Mouse (Mus musculus) midbrain, embryonic 11.5 days (tissue): ENCODE results near the gene Kl. TPM values are rescaled to one million over a fixed set of nuclear protein-coding genes. Genes with fewer than 3 reads are reported as not detected.

Experiments
- ATAC-seq: fragments of 200-750 bp; cut with Nextera tagmentation; 2 replicates; pipeline ENCODE4 v1.8.0; 2017; ENCODE audit warnings: moderate TSS enrichment, moderate library complexity; ENCODE audit not compliant: low FRiP score
- DNase-seq: peaks from one replicate; pipeline ENCODE4 v3.0.0; 2015; ENCODE audit warnings: low spot score; ENCODE audit errors: missing footprints
- H3K27ac ChIP-seq: fragments of 300-500 bp; sonication (generic); 2 replicates; pipeline ENCODE4 v1.5.1; 2014; ENCODE audit warnings: low read depth, low read length
- H3K27me3 ChIP-seq: fragments of 300-500 bp; sonication (generic); 2 replicates; pipeline ENCODE4 v1.6.1; 2014; ENCODE audit warnings: mild to moderate bottlenecking, low read length, moderate library complexity, mixed read lengths; ENCODE audit not compliant: control insufficient read depth, insufficient read depth
- H3K36me3 ChIP-seq: fragments of 300-500 bp; sonication (generic); 2 replicates; pipeline ENCODE4 v1.6.1; 2014; ENCODE audit warnings: mild to moderate bottlenecking, low read length, moderate library complexity, mixed read lengths; ENCODE audit not compliant: control insufficient read depth, insufficient read depth
- H3K4me1 ChIP-seq: fragments of 300-500 bp; sonication (generic); 2 replicates; pipeline ENCODE4 v1.6.1; 2014; ENCODE audit warnings: low read length; ENCODE audit not compliant: control insufficient read depth, insufficient read depth
- H3K4me2 ChIP-seq: fragments of 300-500 bp; sonication (generic); 2 replicates; pipeline ENCODE4 v1.6.1; 2014; ENCODE audit warnings: mild to moderate bottlenecking, moderate library complexity
- H3K4me3 ChIP-seq: fragments of 300-500 bp; sonication (generic); 2 replicates; pipeline ENCODE4 v1.5.1; 2014; ENCODE audit warnings: low read depth, low read length
- H3K9ac ChIP-seq: fragments of 300-500 bp; sonication (generic); 2 replicates; pipeline ENCODE4 v1.6.1; 2014; ENCODE audit warnings: low read length
- H3K9me3 ChIP-seq: fragments of 300-500 bp; sonication (generic); 2 replicates; pipeline ENCODE4 v1.6.1; 2016; ENCODE audit warnings: low read length; ENCODE audit not compliant: control insufficient read depth
- WGBS: fragments of 180-500 bp; shearing (Covaris S2); extraction: QIAGEN DNeasy Blood & Tissue Kit; methylation state at CpG from one replicate; pipeline ENCODE4 v1.1.7; 2014; 5-methylcytosine and 5-hydroxymethylcytosine counted together
- polyA plus RNA-seq: library from polyadenylated mRNA; unstranded; fragments of >200 nt; fragmentation: Nextera tagmentation; extraction: Ambion mirVana; gene quantifications from 2 replicates; pipeline ENCODE4 v1.2.1, GENCODE M21; 2014

The Kl gene
- polyA plus RNA-seq, 1 experiment from 2014 or later = 0.23 TPM

DNA sequence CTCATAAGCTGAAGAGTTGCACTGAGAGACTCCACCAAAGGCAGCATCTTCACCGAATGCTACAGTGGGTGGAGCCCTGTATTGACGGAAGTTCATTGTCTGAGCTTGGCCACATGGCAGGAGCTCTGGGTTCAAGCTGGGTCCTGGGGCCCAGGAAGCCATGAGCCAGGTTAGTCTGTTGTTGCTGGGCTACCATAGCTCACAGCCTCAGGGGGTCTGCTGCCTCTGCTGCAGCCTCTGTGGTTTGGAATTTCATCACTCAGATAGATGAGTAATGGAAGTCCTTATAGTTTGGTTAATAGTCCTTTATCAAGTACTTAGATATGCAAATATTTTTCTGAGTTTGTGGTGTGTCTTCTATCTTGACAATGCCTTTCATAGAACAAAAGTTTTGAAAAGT is 32.4 kb upstream of the Kl start:
- Histone ChIP-seq H3K9me3 (no peaks in the 10 kb centered on the region), H3K27me3 (no peaks in the 10 kb centered on the region), H3K27ac (no peak overlapping the region), H3K4me3 (no peak overlapping the region), H3K36me3 (no peaks in the 10 kb centered on the region), H3K4me1 (no peaks in the 10 kb centered on the region), H3K4me2 (no peak overlapping the region), H3K9ac (no peak overlapping the region)
- ATAC-seq (no peak), DNase-seq (no peak)
- 50% methylated on average over 2 of the region's 2 CpGs for WGBS

DNA sequence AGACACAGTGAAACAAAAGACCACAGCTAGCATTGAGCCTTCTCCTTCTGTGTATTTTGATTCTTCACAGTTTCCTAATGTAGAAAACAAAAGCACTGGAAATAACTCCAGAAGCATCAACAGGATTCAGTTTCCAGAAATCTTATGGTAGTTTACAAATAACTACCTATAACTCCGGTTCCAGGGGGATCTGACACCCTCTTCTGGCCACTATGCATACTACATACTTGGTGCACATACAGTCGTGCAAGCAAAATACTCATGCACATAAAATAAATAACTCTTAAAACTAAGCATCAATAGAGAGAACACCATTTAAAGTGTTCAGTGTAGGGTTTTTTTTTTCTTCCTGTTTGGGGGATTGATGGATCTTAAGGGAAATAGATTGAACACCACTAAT is 23.0 kb upstream of the Kl start:
- WGBS = 89% methylated on average over 2 of the region's 2 CpGs
- no peak overlapping the region for H3K27ac ChIP-seq
- H3K27me3 ChIP-seq = no peaks in the 10 kb centered on the region
- no peaks in the 10 kb centered on the region for H3K9me3 ChIP-seq
- no peaks in the 10 kb centered on the region for H3K36me3 ChIP-seq
- no peak overlapping the region for H3K9ac ChIP-seq
- H3K4me1 ChIP-seq = no peaks in the 10 kb centered on the region
- H3K4me3 ChIP-seq = no peak overlapping the region
- DNase-seq = no peak
- no peak for ATAC-seq
- H3K4me2 ChIP-seq = no peak overlapping the region

DNA sequence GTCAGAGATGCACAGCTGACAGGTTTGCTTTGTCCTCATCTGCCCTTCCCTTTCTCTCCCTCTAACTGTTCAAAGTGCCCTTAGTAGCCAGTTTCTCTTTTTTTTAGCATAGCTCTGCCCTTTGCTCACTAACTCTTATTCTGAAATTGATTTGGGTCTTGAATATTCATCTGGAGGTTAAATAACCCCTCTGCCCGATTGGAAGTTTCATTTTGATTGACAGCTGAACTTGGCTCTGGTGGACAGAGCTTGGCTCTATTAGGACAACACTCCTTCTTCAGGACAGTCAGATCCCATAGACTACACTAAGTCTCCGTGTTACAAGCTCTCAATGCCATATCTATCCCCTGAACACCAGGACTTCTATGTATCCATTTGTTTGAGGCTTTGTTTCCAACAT is 19.8 kb upstream of the Kl start:
- Histone ChIP-seq H3K36me3 (no peaks in the 10 kb centered on the region), H3K9ac (no peak overlapping the region), H3K27ac (no peak overlapping the region), H3K27me3 (no peaks in the 10 kb centered on the region), H3K4me3 (no peak overlapping the region), H3K4me2 (no peak overlapping the region), H3K9me3 (no peaks in the 10 kb centered on the region), H3K4me1 (no peaks in the 10 kb centered on the region)
- 67% methylated on average over 2 of the region's 2 CpGs for WGBS
- ATAC-seq (no peak), DNase-seq (no peak)

DNA sequence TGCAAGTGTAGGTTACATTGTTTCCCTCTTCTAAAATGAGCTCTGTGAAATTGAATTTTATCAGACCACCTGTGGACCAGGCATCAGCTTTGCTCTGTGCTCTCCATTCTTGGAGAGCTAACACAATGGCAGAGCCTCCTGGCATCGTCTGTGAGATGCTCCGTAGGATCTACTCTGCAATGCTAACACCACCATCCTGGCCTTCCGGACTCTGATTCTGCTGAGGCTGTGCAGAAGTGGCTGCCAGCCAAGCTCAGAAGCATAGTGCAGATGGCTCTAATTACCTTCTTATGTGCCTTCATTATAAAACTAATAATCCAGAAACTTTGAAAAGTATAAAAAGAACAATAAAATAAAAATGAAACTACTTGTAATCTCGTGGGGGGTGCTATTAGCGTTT is 16.2 kb upstream of the Kl start:
- WGBS = 60% methylated on average over 5 of the region's 5 CpGs

GRCm38 (mm10) chr5:150936807-150937206 is 15.6 kb upstream of the Kl start:
- no peaks in the 10 kb centered on the region for H3K36me3 ChIP-seq
- no peak overlapping the region for H3K4me2 ChIP-seq
- H3K27ac ChIP-seq = no peak overlapping the region
- no peaks in the 10 kb centered on the region for H3K4me1 ChIP-seq
- no peak overlapping the region for H3K4me3 ChIP-seq
- H3K9ac ChIP-seq = no peak overlapping the region
- 67% methylated on average over 4 of the region's 4 CpGs for WGBS
- DNase-seq (no peak), ATAC-seq (no peak)
- no peaks in the 10 kb centered on the region for H3K27me3 ChIP-seq
- H3K9me3 ChIP-seq = no peaks in the 10 kb centered on the region

More for the DNA sequence above, 16.2 kb upstream of the Kl start:
- DNase-seq (no peak), ATAC-seq (no peak)
- Histone ChIP-seq H3K36me3 (no peaks in the 10 kb centered on the region), H3K4me1 (no peaks in the 10 kb centered on the region), H3K27me3 (no peaks in the 10 kb centered on the region), H3K27ac (no peak overlapping the region), H3K4me3 (no peak overlapping the region), H3K9ac (no peak overlapping the region), H3K9me3 (no peaks in the 10 kb centered on the region), H3K4me2 (no peak overlapping the region)

DNA sequence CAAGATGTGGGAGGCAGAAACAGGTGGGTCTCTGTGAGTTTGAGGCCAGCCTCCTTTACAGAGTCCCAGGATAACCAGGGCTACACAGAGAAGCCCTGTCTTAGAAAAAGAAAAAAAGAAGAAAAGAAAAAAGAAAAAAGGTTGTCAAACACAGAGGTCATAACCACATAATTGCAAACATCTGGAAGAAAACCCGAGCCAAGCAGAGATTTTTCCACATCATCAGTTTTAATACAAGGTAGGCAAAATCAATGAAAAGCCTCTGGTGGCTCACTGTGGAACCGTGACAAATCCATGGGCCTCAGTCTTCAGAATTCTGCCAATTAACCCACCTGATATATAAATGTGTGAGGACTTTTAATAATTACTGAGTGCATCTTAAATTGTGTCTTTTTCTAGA is 14.9 kb upstream of the Kl start:
- ATAC-seq (no peak), DNase-seq (no peak)
- H3K27me3 ChIP-seq = no peaks in the 10 kb centered on the region
- 65% methylated on average over 2 of the region's 2 CpGs for WGBS
- H3K4me3 ChIP-seq = no peak overlapping the region
- H3K9me3 ChIP-seq = no peaks in the 10 kb centered on the region
- H3K36me3 ChIP-seq = no peaks in the 10 kb centered on the region
- H3K27ac ChIP-seq = no peak overlapping the region
- H3K9ac ChIP-seq = no peak overlapping the region
- no peaks in the 10 kb centered on the region for H3K4me1 ChIP-seq
- no peak overlapping the region for H3K4me2 ChIP-seq

DNA sequence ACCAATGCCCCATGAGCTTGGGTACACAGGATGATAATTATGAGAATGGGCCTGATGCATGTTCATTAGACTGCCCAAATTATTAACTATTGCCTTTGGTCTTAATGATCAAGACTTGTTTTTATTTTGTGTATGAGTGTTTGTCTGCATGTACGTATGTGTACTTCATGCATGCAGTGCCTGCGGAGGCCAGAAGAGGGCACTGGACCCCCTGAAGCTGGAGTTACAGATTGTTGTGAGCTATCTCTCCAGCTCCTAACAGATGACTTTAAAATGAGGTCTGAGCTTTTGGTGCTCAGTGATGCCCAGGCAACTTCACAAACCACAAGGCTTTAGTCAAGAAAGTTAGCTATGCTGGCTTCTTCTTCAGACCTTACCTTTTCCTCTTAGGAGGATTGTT is 6.8 kb upstream of the Kl start:
- Histone ChIP-seq H3K27ac (no peak overlapping the region), H3K4me2 (no peak overlapping the region), H3K4me1 (no peaks in the 10 kb centered on the region), H3K36me3 (no peaks in the 10 kb centered on the region), H3K9me3 (no peaks in the 10 kb centered on the region; the same call in 1 of the 2 replicates), H3K9ac (no peak overlapping the region), H3K27me3 (no peaks in the 10 kb centered on the region), H3K4me3 (no peak overlapping the region)
- WGBS = 97% methylated on average over 2 of the region's 2 CpGs
- ATAC-seq = no peak
- no peak for DNase-seq

DNA sequence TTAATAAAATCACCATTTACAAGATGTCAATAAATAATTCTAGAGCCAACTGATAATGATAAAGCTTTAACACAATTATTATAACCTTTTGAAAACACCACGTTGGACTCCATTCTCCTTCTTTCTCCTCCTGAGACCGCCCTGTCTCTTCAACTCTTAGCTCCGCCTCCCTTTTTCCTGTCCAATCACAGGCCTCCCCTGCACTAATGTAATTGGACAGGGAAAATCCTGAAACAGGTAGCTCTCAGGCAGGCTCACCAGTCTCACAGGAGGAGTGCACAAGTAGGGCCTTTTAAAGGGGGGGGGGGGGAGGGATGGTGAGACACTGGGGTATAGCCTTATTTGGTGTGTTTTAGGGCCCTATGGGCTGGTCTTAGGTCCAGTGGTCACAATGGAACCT is 3.3 kb upstream of the Kl start:
- Histone ChIP-seq H3K9me3 (no peaks in the 10 kb centered on the region; the same call in 1 of the 2 replicates), H3K4me2 (no peak overlapping the region), H3K36me3 (no peaks in the 10 kb centered on the region), H3K27me3 (peaks cover 22% of the 10 kb centered on the region), H3K4me1 (0 out of 2 replicates have a peak, but pooled peaks cover 2% of the 10 kb centered on the region), H3K27ac (no peak overlapping the region), H3K9ac (no peak overlapping the region), H3K4me3 (no peak overlapping the region)
- WGBS = 84% methylated on average over 3 of the region's 3 CpGs
- ATAC-seq (no peak), DNase-seq (no peak)

DNA sequence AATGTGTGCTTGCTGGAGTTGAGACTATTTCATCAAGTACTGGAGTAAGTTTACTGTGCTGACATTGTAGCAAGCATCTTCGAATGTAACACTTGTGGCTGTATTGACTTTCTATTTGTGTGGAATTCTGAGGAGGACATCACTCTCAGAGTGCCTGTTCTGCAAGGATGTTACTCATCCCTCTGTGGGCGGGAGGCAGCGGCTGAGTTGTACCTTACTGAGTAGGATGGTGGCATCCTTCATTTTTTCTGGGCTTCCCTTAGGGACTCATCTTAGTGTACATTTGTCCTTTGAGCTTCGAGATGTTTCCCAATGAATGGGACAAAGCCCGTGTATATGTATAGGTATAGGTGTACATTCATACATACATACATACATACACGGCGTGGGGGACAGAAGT is 1.1 kb upstream of the Kl start:
- H3K4me3 ChIP-seq = no peak overlapping the region
- DNase-seq (no peak), ATAC-seq (no peak)
- H3K27ac ChIP-seq = no peak overlapping the region
- H3K9me3 ChIP-seq = no peaks in the 10 kb centered on the region; the same call in 1 of the 2 replicates
- WGBS = 88% methylated on average over 7 of the region's 7 CpGs
- peaks cover 24% of the 10 kb centered on the region for H3K27me3 ChIP-seq
- no peaks in the 10 kb centered on the region for H3K36me3 ChIP-seq
- H3K4me2 ChIP-seq = no peak overlapping the region
- 0 out of 2 replicates have a peak, but pooled peaks cover 2% of the 10 kb centered on the region for H3K4me1 ChIP-seq
- H3K9ac ChIP-seq = no peak overlapping the region
